Mouse (Mus musculus) ES-E14 (cell line): ENCODE measurements around the gene 6430550D23Rik.

Source experiments
- CHD2 ChIP-seq: IDR thresholded peaks from 2 replicates; pipeline ENCODE4 v1.6.1; 2014; ENCODE audit warnings: mild to moderate bottlenecking, low read depth, low read length, inconsistent platforms
- MAFK ChIP-seq: IDR thresholded peaks from 2 replicates; pipeline ENCODE4 v1.6.1; 2014; ENCODE audit warnings: mild to moderate bottlenecking, low read depth, low read length, inconsistent platforms; ENCODE audit not compliant: insufficient read depth
- ZNF384 ChIP-seq: IDR thresholded peaks from 2 replicates; pipeline ENCODE4 v1.6.1; 2012; ENCODE audit warnings: low read depth, low read length, inconsistent platforms

DNA sequence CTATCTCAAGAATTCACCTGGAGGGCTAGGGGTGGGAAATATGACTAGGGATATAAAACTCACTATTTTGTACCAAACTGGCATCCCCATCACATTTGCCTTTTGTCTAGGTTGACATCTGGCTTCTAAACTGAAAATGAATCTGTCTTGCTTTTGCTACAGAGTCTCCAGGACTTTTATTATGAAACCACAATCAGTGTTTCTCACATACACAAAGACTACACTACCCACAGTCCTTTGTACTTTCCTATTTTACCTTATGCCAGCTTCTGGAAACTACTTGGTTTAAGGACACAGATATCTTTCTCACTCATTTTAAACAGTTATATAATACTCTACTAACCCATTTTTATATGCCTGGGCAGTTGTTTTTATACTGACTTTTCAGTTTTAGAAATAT, 17.7 kb upstream of the 6430550D23Rik start:
- TF ChIP-seq ZNF384 (no peak), CHD2 (no peak), MAFK (no peak)
